Comparison of ENCODE assay signal across 8 mouse cellular contexts in genomic region chr11:65788154-65788553, GRCm38 (mm10). TPM values are rescaled to one million over a fixed set of nuclear protein-coding genes. Genes with fewer than 3 reads are reported as not detected.
A peak's percentile ranks its signal among the peaks of the same experiment; 100 is the strongest.
DNase-seq lines count a peak whose midpoint lies in the region; ATAC-seq and TF ChIP-seq lines count a peak whose summit lies in the region.

Map2k4 (minus strand) TSS chr11:65788297.

- no peaks in the 10 kb centered on the region for H3K27me3 ChIP-seq in hindbrain, postnatal 0 days (ENCODE audit: insufficient read depth, low read length)

- TF ChIP-seq CTCF in gastrocnemius, adult 2 months (IDR thresholded peaks at IDR 0.05): peak; percentile 3; the same call in 1 of the 2 replicates
- TF ChIP-seq CTCF in hindbrain, postnatal 0 days (IDR thresholded peaks at IDR 0.05; ENCODE audit: low read depth): no peak
- no peak for TF ChIP-seq CTCF in left cerebral cortex, adult 2 months (IDR thresholded peaks at IDR 0.05)

- 0% methylated on average over 25 of the region's 36 CpGs for WGBS in hindbrain, postnatal 0 days

- H3K4me3 ChIP-seq in gastrocnemius, adult 2 months: peak within 1 kb of the TSS; percentile 95
- peak within 1 kb of the TSS; percentile 96 for H3K4me3 ChIP-seq in hindbrain, postnatal 0 days (ENCODE audit: low read length)
- peak within 1 kb of the TSS; percentile 98 for H3K4me3 ChIP-seq in left cerebral cortex, adult 2 months

- peak within 1 kb of the TSS; percentile 81 for H3K4me2 ChIP-seq in hindbrain, postnatal 0 days (ENCODE audit: low read depth, low read length)

- peak within 1 kb of the TSS; percentile 96 for H3K27ac ChIP-seq in gastrocnemius, adult 2 months
- H3K27ac ChIP-seq in hindbrain, postnatal 0 days: peak within 1 kb of the TSS; percentile 84
- peak within 1 kb of the TSS; percentile 95 for H3K27ac ChIP-seq in left cerebral cortex, adult 2 months

- intact Hi-C loops in gastrocnemius, adult 2 months (cut with DNase I): loop anchor here (5.0 kb wide), 1 partner anchor 61 kb away; no protein-coding TSS in a partner anchor
- intact Hi-C loops in left cerebral cortex, adult 2 months (cut with DNase I): loop anchor here (2.0 to 5.0 kb wide), 2 partner anchors 19 to 76 kb away; partner anchors contain the start of gene Zkscan6

- peak within 1 kb of the TSS; percentile 99 for H3K9ac ChIP-seq in hindbrain, postnatal 0 days (replicated peaks; ENCODE audit: low read length)

- H3K9me3 ChIP-seq in hindbrain, postnatal 0 days (ENCODE audit: low read length): no peaks in the 10 kb centered on the region

- DNase-seq in T-cell, adult 2 months (ENCODE audit: low spot score): peak; percentile 95
- DNase-seq in cerebellum, postnatal 4 days (ENCODE audit: low spot score in 2 of 2): peak; percentile 77 to 90
- peak; percentile 95 for DNase-seq in gastrocnemius, adult 2 months
- DNase-seq in hindbrain, postnatal 0 days (ENCODE audit: low spot score): peak; percentile 95
- peak; percentile 92 to 93 for DNase-seq in left cerebral cortex, adult 2 months (ENCODE audit: extremely low spot score in 1 of 2, low spot score in 2 of 2)
- DNase-seq in right cerebral cortex, adult 2 months (ENCODE audit: low spot score in 2 of 2): peak; percentile 91 to 92
- DNase-seq in urinary bladder, postnatal 14 days (ENCODE audit: low spot score): peak; percentile 93

- peaks cover 7% of the 10 kb centered on the region for H3K4me1 ChIP-seq in hindbrain, postnatal 0 days (ENCODE audit: insufficient read depth, low read length)

- no peaks in the 10 kb centered on the region for H3K36me3 ChIP-seq in hindbrain, postnatal 0 days (ENCODE audit: insufficient read depth, low read length)

- peak; percentile 99 for ATAC-seq in hindbrain, postnatal 0 days
- ATAC-seq in megakaryocyte, adult 5-6 weeks (ENCODE audit: poor library complexity, severe bottlenecking): peak; percentile 98

RNA-seq across cellular contexts. Expression of gene Map2k4, which starts in this region (rescaled TPM):
- total RNA-seq in gastrocnemius, adult 2 months (2021): 10 to 100 TPM; 61.3 to 77.9 TPM
- 116 and 127 TPM in 2 replicates for total RNA-seq in hindbrain, postnatal 0 days (2014; rRNA removed)
- polyA plus RNA-seq in hindbrain, postnatal 0 days (2015; fragmentation: Nextera tagmentation; extraction: Ambion mirVana): 113 and 116 TPM in 2 replicates
- total RNA-seq in left cerebral cortex, adult 2 months (2021): 100 to 1,000 TPM; 185 to 192 TPM
- 57.5 and 63.1 TPM in 2 replicates for total RNA-seq in megakaryocyte, adult 5-6 weeks (2015)
- 29.1 and 40.5 TPM in 2 replicates for total RNA-seq in megakaryocyte, adult 5-6 weeks (2017)

Comparison
In these comparisons a context has a peak if more than half of its experiments do, and no peak if none do; other contexts are left out.
1. Peak in every context shown above with its lines: DNase-seq, ATAC-seq, H3K4me3 ChIP-seq and H3K27ac ChIP-seq.